Mouse (Mus musculus): ENCODE data around the gene Catsper4.
A peak's percentile ranks its signal among the peaks of the same experiment; 100 is the strongest.
"Not testable (repeated sequence)": the region's sequence is repeated elsewhere in the genome, so short reads cannot be mapped to it uniquely, and the experiment has no call there.

Catsper4 gene

GRCm38 (mm10) chr4:134227194-134227593, at the start of gene Catsper4:
Catsper4 (minus strand) TSS chr4:134227383.
- peak; percentile 13 for DNase-seq (ENCODE audit: low read depth, low spot score)
- no peaks in the 10 kb centered on the region for H3K27me3 ChIP-seq (ENCODE audit: control insufficient read depth, insufficient read depth, low read length, poor library complexity, severe bottlenecking)
- H3K36me3 ChIP-seq (ENCODE audit: control insufficient read depth, insufficient read depth, low read length, poor library complexity, severe bottlenecking): no peaks in the 10 kb centered on the region

- no peaks in the 10 kb centered on the region for H3K27me3 ChIP-seq (ENCODE audit: control insufficient read depth, insufficient read depth, low read length, poor library complexity, severe bottlenecking)
- peaks cover 2% of the 10 kb centered on the region; the same call in 1 of the 2 replicates for H3K36me3 ChIP-seq (ENCODE audit: control insufficient read depth, insufficient read depth, low read length, poor library complexity, severe bottlenecking)
- peak; percentile 86 for DNase-seq (ENCODE audit: low read depth, low spot score)
Measured at GRCm38 (mm10) chr4:134273417-134274345, 46.5 kb upstream of the Catsper4 start.

GRCm38 (mm10) chr4:134272731-134273416, 45.7 kb upstream of the Catsper4 start:
- peak; percentile 25 for DNase-seq (ENCODE audit: low read depth, low spot score)
- Histone ChIP-seq H3K27me3 (ENCODE audit: control insufficient read depth, insufficient read depth, low read length, poor library complexity, severe bottlenecking) (no peaks in the 10 kb centered on the region), H3K36me3 (ENCODE audit: control insufficient read depth, insufficient read depth, low read length, poor library complexity, severe bottlenecking) (peaks cover 2% of the 10 kb centered on the region; the same call in 1 of the 2 replicates)

GRCm38 (mm10) chr4:134271979-134272378, 44.8 kb upstream of the Catsper4 start:
- DNase-seq (ENCODE audit: low read depth, low spot score): no peak
- H3K36me3 ChIP-seq (ENCODE audit: control insufficient read depth, insufficient read depth, low read length, poor library complexity, severe bottlenecking): no peaks in the 10 kb centered on the region
- H3K27me3 ChIP-seq (ENCODE audit: control insufficient read depth, insufficient read depth, low read length, poor library complexity, severe bottlenecking): no peaks in the 10 kb centered on the region

GRCm38 (mm10) chr4:134269622-134270021, 42.4 kb upstream of the Catsper4 start:
- not testable (repeated sequence) for H3K36me3 ChIP-seq (ENCODE audit: control insufficient read depth, insufficient read depth, low read length, poor library complexity, severe bottlenecking); H3K27me3 ChIP-seq (ENCODE audit: control insufficient read depth, insufficient read depth, low read length, poor library complexity, severe bottlenecking)
- DNase-seq (ENCODE audit: low read depth, low spot score): peak; percentile 63

- DNase-seq (ENCODE audit: low read depth, low spot score): no peak
- H3K36me3 ChIP-seq (ENCODE audit: control insufficient read depth, insufficient read depth, low read length, poor library complexity, severe bottlenecking): no peaks in the 10 kb centered on the region
- H3K27me3 ChIP-seq (ENCODE audit: control insufficient read depth, insufficient read depth, low read length, poor library complexity, severe bottlenecking): no peaks in the 10 kb centered on the region
Measured at GRCm38 (mm10) chr4:134268102-134268655, 41.0 kb upstream of the Catsper4 start.

- no peaks in the 10 kb centered on the region for H3K27me3 ChIP-seq (ENCODE audit: control insufficient read depth, insufficient read depth, low read length, poor library complexity, severe bottlenecking)
- no peak for DNase-seq (ENCODE audit: low read depth, low spot score)
- H3K36me3 ChIP-seq (ENCODE audit: control insufficient read depth, insufficient read depth, low read length, poor library complexity, severe bottlenecking): no peaks in the 10 kb centered on the region
Measured at GRCm38 (mm10) chr4:134265860-134266585, 38.8 kb upstream of the Catsper4 start.

- Histone ChIP-seq H3K36me3 (ENCODE audit: control insufficient read depth, insufficient read depth, low read length, poor library complexity, severe bottlenecking) (no peaks in the 10 kb centered on the region), H3K27me3 (ENCODE audit: control insufficient read depth, insufficient read depth, low read length, poor library complexity, severe bottlenecking) (no peaks in the 10 kb centered on the region)
- DNase-seq (ENCODE audit: low read depth, low spot score): peak; percentile 47
Measured at GRCm38 (mm10) chr4:134263191-134263590, 36.0 kb upstream of the Catsper4 start.

GRCm38 (mm10) chr4:134258354-134258753, 31.2 kb upstream of the Catsper4 start:
- no peaks in the 10 kb centered on the region for H3K36me3 ChIP-seq (ENCODE audit: control insufficient read depth, insufficient read depth, low read length, poor library complexity, severe bottlenecking)
- no peak for DNase-seq (ENCODE audit: low read depth, low spot score)
- no peaks in the 10 kb centered on the region for H3K27me3 ChIP-seq (ENCODE audit: control insufficient read depth, insufficient read depth, low read length, poor library complexity, severe bottlenecking)

- Histone ChIP-seq H3K36me3 (ENCODE audit: control insufficient read depth, insufficient read depth, low read length, poor library complexity, severe bottlenecking) (no peaks in the 10 kb centered on the region), H3K27me3 (ENCODE audit: control insufficient read depth, insufficient read depth, low read length, poor library complexity, severe bottlenecking) (peaks cover 2% of the 10 kb centered on the region; the same call in 1 of the 2 replicates)
- DNase-seq (ENCODE audit: low read depth, low spot score): no peak
Measured at GRCm38 (mm10) chr4:134257198-134258009, 30.2 kb upstream of the Catsper4 start.

GRCm38 (mm10) chr4:134256407-134257197, 29.4 kb upstream of the Catsper4 start:
- peaks cover 2% of the 10 kb centered on the region; the same call in 1 of the 2 replicates for H3K27me3 ChIP-seq (ENCODE audit: control insufficient read depth, insufficient read depth, low read length, poor library complexity, severe bottlenecking)
- no peak for DNase-seq (ENCODE audit: low read depth, low spot score)

GRCm38 (mm10) chr4:134255854-134256253, 28.7 kb upstream of the Catsper4 start:
- DNase-seq (ENCODE audit: low read depth, low spot score): no peak
- H3K27me3 ChIP-seq (ENCODE audit: control insufficient read depth, insufficient read depth, low read length, poor library complexity, severe bottlenecking): peaks cover 2% of the 10 kb centered on the region; the same call in 1 of the 2 replicates
- no peaks in the 10 kb centered on the region for H3K36me3 ChIP-seq (ENCODE audit: control insufficient read depth, insufficient read depth, low read length, poor library complexity, severe bottlenecking)

More at GRCm38 (mm10) chr4:134256407-134257197, 29.4 kb upstream of the Catsper4 start:
- no peaks in the 10 kb centered on the region for H3K36me3 ChIP-seq (ENCODE audit: control insufficient read depth, insufficient read depth, low read length, poor library complexity, severe bottlenecking)

GRCm38 (mm10) chr4:134254835-134255234, 27.7 kb upstream of the Catsper4 start:
- Histone ChIP-seq H3K36me3 (ENCODE audit: control insufficient read depth, insufficient read depth, low read length, poor library complexity, severe bottlenecking) (no peaks in the 10 kb centered on the region), H3K27me3 (ENCODE audit: control insufficient read depth, insufficient read depth, low read length, poor library complexity, severe bottlenecking) (peaks cover 2% of the 10 kb centered on the region; the same call in 1 of the 2 replicates)
- DNase-seq (ENCODE audit: low read depth, low spot score): no peak

All from splenic B cell, adult 2 months (primary cell).